Mouse (Mus musculus) lung, postnatal 10 days (tissue): ENCODE data around the gene Gtf3c5.
A peak's percentile ranks its signal among the peaks of the same experiment; 100 is the strongest.

Experiments used
- DNase-seq: peaks from one replicate; pipeline ENCODE4 v3.0.0; 2021

The Gtf3c5 gene

DNA sequence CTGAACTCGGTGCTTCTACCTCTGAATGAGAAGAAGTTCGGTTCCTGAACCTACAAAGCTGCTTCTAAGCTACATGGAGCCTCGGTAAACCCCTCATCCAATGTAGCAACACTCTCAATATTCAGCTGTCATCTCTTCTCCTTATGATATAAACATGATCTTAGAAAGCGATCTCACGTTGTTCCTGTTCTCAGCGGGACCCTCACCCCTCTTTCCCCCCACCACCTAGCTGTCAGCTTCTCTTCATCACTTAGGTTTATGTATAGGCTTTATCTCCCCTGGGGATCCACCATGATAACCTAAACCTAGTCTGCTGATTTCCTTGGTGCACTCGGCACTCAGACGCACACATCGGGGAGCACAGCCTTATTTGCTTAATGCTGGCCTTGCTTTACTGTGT lies at the start of gene Gtf3c5:
Gene Gtf3c5 (minus strand): TSS at position 101 of the 400 bp plus-strand sequence.
- DNase-seq = no peak

DNA sequence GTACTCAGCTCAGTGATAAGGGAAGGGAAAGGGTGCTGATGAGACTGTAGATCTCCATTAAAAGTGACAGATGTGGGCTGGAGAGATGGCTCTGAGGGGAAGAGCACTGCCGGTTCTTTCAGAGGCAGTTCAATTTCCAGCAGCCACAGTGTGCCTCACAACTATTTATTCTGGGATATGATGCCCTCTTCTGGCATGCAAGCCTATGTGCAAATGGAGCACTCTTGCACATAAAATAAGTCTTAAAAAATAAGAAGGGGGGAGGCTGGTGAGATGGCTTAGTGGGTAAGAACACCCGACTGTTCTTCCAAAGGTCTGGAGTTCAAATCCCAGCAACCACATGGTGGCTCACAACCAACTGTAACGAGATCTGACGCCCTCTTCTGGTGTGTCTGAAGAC lies 49.6 kb upstream of the Gtf3c5 start:
- DNase-seq = no peak

DNA sequence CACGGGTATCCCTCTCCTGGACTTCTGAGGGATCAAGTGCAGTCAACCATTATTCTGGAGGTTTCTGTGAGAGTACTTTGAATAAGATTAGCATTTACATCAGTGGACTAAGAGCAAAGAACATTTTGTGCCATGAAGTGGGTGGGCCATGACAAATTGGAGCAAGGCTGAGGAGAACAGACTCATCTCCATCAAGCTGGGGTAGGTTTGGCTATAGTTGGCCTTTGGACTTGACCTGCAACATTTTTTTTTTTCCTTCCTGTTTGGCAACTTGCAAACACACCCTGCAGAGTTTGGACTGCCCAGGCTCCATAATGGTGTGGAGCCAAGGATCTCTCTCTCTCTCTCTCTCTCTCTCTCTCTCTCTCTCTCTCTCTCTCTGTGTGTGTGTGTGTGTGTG lies 49.1 kb upstream of the Gtf3c5 start:
- DNase-seq = no peak

DNA sequence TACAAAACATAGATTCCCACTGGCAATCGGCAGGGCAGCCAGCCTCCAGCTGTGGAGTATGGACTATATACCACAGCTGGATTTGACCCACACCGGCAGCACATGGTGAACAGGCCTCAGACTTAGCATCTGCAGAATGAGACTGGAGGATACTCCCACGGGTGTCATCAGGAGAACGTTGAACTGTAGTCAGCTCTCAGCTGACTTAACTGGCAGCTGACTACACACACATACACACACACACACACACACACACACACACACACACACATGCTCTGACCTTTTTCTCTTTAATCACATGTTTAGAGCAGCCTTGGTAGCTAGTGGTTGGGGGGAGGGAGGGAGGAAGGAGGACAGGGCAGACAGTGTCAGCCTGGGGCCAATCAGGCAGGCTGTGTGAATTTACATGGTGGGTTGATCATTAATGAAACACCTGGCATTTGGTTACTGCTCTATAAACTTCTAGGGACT lies 46.4 kb upstream of the Gtf3c5 start:
- no peak for DNase-seq

DNA sequence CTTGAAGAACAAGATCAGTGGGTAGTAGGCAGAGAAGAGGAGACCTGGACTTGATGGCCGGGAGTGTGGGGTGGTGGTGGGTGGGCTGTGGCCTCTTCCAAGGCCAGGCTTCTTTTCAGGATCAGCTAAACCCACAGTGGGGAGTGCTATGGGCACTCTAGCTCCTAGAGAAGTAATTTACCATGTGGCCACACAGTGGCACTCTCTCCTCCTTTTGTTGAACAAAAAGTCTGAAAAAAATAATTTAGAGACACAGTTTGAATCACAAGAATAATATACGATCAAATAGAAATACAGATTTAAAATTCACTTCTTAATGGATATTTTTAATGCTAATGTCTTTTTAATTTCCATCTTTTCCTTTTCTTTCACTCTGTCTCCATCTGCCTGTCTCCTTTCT lies 44.5 kb upstream of the Gtf3c5 start:
- DNase-seq = no peak

DNA sequence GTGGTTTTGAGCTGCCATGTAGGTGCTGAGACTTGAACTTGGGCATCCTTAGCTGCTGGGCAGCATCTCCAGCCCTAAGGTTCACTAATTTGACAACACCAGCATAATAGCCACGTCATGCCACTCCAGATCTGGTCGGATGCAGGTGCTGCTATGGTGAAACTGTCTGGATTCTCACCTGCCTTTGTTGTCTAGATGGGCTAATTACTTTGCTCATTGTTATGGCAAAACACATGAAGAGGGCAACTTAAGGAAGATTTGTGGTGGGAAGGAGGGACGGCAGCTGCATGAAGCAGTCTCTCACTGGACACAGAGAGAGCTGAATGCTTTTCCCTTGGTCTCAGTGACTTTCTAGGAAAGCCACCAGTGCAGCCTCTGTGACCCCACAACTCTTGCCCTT lies 42.5 kb upstream of the Gtf3c5 start:
- DNase-seq = no peak

DNA sequence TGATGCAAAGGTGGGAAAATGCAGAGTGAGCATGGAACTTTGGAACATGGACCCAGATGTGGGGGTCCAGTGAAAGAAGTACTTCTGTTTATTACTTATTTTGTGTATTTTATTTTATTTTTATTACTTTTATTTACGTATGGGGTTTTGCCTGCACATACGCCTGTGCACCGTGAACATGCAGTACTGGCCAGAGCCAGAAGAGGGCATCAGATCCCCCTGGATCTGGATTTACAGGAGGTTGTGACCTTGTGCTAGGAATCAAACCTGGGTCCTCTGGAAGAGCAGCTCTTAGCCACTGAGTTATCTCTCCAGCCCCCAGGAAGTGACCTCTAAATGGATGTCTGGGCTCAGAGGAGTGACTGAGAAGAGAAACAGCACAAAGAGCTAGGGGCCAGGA lies 41.3 kb upstream of the Gtf3c5 start:
- DNase-seq = no peak

DNA sequence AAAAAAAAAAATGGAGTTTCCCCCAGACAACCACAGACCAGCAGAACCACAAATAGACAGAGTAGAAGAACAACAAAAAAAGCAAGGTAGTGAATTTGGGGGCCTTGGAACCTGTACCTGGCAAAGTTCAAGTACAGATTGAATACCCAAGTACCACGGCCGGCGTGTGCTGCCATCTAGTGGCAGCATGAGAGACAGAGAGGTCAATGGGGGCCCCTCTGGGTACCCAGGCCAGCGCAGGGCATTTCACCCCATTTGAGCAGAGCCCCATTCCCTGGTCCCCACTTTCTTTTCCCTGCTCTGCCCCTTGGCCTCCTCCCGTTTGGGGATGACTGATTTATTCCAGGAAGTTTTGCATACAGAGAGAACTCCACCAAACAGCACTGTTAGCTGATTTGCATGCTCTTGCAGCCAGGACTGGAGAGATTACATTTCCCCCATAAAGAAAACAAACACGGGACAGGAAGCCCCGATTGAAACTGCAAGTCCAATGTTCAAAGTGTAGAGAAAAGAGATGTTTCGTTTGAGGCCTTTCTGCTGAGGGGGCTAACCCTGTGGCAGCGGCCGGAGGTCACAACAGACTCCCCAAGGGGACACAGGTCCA lies 39.1 kb upstream of the Gtf3c5 start:
- DNase-seq = peak; percentile 46

DNA sequence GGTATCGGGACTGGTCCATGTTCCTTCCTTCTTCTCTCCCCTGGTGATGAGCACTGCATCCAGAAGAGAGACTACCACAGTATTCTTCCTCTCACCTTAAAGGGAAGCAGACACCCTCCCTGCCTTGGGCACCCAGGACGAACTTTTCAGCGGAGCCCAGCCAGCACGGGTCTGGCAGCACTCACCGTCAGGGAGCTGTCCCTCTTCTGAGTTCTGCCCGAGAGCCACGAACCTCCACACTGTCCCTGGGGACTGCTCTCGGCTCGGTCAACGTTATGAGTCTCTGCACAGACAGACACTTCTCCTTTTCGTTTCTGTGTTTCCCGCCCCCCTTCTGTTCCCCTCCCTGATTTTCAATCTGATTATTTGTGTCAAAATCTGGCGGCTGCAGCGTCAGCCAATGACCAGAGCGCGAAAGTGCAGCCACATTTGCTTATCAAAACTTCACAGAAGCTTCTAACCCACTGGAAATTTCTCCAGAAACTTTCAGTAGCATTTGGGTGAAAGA lies 38.2 kb upstream of the Gtf3c5 start, which contains the start of gene Gfi1b:
Gene Gfi1b (minus strand): TSS at position 319 of the 508 bp plus-strand sequence.
- DNase-seq = peak; percentile 26

DNA sequence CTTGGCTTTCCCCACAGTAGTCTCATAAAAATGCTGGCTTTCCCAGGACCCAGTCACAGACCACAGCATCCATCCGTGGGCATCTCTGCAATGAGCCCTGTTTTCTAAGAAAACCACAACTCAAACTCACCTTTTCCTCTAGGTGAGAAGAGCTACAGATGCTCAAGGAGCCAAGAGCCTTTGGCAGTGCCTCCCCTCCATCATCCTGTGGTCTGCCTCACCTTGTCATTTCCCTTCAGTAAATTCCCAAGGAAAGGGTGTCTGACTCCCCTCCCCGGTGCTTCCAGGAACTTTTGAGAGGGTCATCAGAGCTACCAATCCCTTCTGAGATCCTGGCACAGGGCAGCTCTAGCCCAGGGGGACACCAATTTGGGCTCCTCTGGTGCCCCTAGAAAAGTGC lies 37.6 kb upstream of the Gtf3c5 start:
- DNase-seq = no peak

DNA sequence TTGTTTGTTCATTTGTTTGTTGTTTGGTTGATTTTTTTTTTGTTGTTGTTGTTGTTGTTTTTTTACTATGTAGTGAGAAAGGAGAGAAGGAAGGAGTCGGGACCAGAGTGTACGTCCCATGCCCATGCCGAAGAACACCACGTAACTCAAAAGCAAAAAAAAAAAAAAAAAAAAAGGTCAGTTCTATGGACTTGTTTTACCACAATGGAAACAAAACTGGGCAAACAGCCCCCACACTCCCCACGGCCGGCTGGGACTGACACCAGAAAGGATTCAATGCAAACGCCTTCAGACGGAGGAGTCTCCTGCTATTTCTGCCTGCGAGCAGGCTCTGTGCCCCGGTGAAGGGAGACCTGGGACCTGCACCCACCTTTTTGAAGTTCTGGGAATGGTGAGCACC lies 37.0 kb upstream of the Gtf3c5 start:
- no peak for DNase-seq

DNA sequence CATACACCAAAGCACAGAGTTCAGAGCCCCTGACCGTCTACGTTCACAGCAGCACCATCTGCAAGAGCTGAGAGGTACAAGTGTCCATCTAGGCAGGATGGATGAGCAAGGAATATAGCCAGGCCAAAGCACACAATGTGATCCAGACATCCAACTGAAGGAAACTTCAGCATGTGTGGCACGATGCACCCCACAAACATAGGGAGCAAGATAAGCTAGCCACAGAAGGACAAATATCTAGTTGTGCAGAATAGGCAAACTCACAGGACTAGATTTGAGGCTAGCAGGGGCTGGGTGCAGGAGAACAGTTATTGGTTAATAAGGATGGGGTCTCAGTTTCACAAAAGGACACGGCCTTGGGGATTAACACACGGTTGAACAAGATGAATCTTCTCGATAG lies 35.8 kb upstream of the Gtf3c5 start:
- no peak for DNase-seq

DNA sequence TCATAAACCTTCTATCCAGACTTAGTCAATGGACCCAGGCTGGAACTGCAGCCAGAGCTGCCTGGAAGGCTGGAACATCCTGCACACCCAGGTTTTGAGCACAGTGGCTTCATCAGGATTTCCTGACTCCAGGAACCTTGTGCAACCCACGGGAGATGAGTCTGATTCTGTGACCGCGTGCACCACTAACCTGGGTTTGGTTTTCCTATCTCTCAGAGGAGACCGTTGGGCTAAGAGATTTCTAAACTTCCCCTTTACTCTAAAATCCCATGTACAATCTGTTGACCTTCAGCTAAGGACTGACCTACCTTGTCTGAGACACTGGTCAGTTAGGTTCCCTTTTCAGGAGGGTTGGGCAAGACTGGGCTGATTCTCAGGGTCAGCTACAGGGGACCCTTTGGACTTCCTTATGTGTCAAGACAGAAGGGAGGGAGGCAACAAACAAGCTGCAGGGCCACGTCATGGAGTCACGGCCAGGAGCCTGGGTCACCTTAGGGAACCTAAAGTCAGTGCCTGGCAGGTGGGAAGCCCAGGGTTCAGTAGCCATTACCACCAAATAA lies 35.3 kb upstream of the Gtf3c5 start:
- no peak for DNase-seq

DNA sequence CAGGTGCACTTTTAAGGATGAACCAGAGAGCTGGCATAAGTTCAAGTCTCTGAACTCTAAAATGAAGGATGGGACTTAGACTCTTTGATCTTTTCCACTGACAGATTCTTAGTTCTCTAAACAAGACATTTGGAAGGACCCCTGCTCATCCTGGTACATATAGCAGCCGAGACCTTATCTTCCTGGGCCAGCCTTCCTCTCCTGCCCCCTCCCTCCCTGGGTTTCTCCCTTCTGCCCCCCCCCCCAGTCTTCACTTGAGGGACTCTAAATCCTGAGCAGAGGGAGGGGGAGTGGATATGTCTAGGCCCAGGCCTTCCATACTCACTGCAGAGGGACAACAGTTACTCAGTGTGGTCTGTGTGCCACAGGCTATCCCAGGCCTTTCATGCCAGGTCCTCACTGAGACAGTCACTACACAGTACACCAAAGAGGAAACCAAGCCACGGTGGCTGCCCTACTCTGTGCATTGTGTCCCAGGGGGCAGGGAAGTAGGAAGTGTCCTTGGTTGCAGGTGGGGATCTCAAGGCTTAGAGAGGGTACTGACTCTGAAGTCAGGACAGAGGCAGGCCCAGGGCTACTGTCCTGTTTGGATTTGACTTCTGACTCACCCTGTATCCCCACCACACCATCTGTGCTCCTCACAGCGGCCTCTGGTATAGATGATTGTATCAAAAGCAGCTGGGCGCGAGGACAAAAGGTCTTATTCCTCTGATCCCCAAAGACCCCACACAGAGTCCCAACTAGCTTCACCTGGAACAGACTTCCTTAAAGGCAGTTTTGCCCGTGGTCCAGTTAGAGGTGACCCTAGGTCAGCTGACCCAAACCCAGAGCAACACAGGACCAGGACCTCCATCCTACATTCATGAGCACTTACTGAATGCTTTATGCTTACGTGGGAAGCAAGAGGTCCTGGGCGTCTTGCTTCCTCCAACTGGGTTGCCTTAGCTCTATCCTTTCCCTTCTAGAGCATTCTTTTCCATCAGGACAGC lies 34.2 kb upstream of the Gtf3c5 start:
- no peak for DNase-seq

DNA sequence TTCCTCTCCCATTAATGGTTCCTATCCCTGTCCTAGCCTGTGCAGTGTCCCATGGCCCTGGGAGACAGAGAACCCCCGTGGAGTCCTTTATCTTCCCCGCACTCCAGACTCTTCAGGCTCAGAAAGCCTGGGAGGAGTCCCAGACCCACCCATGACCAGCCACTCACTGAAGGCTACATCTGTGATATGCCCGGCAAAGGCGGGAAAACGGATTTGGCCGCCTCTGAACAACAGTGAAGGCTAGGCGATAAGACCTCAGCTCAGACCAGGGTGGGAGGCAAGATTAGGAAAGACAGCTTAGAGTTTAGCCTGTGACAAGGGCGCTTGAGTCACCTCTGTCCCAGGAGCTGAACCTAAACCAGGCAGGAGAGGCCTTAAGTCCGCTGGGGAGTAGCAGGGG lies 33.3 kb upstream of the Gtf3c5 start:
- DNase-seq = no peak

DNA sequence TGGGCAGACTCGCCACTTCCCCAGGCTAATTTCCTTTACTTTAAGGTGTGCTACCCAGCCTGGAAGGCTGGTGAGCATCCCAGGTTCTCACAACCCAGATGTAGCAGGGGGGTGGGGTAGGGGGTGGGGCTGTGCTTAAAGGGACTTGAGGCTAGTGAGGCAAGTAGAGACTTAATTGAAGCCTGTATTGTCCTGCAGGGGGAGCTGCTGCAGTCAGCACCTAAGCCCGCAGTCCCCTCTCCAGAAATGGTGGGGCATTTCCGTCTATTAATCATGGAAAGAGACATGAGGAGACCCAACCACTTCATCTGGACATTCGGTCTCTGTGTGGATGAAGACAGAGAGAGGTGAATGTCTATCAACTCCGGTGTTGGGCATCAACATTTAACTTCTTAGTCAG lies 32.8 kb upstream of the Gtf3c5 start:
- DNase-seq = no peak

DNA sequence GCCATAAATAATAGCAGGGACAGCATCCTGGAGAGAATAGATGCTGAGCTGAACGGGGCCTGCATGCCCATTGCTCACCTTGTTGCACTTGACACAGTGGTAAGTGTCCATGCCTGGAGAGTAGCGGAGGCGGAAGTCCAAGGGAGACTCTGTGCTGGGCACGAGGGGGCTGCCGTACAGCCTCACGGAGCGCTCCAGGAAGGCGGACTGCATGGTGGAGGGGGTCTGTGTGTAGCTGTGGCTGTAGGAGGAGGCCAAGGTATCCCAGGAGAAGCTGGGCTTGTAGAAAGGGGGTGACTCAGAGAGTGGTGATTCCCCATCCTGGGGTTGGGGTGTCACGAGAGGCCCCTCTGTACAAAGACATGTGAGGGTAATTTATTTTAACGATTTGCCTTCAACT lies 30.0 kb upstream of the Gtf3c5 start:
- DNase-seq = no peak

DNA sequence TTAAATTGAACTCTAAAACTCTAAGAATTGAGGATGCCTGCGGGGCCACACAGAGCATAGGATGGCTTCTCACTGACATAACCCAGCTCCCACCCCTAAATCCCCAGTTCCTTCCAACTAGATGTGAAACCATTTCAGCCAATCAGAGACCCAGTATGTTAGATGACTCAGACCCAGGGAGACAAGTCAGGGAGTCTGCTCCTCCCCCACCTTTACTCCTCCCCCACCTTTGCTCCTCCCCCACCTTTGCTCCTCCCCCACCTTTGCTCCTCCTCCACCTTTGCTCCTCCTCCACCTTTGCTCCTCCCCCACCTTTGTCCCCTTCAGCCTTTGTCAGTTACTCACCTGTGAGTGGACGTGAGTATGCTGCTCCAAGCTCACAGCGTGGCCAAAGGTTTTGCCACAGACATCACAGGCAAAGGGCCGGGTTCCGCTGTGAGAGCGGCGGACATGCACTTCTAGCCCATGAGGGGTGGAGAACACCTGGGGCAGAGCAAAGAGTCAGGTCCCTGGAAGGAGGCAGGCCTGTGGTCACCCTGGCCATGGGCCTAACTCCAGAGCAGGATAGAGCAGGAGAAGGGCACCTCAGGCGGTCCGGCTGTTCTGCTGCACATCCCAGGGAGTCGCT lies 29.0 kb upstream of the Gtf3c5 start:
- no peak for DNase-seq

DNA sequence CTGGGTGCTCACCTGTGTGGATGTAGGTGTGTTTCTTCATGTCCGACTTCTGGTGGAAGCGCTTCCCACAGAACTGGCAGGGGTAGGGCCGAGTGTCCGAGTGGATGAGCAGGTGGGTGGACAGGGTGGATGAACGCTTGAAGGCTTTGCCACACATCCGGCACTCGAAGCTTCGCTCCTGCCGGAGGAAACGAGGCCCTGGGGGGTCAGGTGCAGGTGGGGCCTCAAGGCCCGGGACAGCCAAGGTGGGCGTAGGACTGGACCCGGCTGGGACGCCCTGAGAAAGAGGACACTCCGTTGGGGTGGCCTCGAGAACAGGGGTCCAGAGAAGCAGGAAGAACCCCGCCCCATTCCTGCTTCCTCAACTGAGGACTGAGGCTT lies 27.8 kb upstream of the Gtf3c5 start:
- DNase-seq = no peak

DNA sequence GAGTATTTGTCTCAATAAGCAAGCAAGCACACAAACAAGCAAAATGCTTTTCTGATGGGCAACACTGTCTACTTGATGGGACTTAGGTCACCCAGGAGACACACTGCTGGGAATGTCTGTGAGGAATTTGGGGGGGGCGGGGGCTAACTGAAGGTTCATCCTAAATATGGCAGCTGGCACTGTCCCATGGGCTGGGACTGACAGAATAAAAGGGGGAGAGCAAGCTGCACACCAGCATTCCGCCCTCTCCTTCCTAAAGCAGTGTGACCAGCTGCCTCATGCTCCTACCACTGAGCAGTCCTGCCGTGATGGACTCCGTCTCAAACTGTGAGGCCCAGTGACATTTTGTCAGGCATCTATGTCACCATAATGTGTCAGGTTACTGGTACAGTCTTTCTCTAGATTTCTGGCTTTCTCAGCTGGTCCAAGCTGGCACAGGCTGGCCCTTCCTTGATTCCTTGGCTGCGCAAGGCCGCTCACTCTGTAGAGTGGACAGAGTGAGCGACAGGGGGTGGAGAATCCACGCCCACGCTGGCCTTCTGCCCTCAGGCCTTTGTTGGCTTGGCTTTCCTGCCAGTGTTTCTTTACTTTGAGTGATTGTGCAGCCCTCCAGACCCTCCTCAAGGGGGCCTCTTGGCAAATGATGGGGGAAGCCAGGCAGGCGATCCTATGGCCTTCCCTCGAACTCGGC lies 27.3 kb upstream of the Gtf3c5 start:
- DNase-seq = no peak

DNA sequence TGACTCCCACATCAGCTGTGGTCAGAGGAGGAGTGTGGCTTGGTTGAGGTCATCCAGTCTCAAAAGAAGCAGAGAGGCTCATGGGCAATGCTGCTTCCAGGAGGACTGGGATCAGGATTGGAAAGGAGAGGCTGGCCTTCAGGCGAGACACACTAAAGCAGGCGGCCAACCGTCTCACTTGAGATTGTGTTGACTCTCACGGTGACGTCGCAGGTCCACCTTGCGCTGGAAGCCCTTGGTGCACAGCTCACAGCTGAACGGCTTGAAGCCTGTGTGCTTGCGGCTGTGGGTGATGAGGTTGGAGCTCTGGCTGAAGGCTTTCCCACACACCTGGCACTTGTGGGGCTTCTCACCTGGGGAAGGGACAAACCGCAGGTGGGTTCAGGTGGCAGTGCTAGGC lies 26.3 kb upstream of the Gtf3c5 start:
- DNase-seq = no peak

DNA sequence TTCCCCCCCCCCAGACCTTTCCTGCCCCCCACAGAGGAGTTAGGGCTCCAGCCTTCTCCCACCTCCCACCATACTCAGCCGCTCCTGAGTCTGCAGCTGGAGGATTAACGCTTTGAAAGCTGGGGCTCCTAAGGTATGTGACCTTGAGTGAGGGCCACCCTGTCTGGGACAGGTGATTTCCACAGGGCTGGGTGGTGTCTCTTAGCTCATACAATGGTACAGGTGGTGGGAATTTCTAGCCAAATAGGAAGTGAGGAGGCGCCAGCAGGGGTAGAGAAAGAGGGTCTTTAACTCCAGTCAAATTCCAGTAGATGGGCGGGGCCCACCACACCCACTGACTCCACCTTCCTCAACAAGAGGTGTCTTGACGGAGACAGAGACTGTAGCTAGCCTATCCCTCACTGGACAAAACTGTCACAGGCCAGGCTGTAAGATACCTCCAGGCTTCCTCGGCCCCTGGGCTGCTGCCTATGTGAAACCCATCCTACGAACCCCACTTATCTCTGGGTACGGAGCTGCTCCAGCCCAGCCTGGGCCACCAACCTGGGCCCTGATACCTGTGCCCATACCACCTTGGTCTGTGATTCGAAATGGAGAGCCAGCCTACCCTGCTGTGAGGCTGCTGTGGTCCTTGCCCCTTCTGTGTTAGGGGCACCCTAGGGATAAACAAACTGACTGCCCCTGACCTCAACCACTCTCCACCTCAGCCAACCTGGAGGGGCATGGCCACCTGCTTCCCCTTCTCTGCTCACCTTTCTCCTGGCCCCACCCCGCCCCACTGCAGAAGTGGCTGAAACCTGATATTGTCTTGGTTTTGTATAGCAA lies 24.0 kb upstream of the Gtf3c5 start:
- no peak for DNase-seq
